Mouse (Mus musculus): Measurements from ENCODE around the gene Vmn2r111. TPM values are rescaled to one million over a fixed set of nuclear protein-coding genes. Genes with fewer than 3 reads are reported as not detected.
"Not testable (repeated sequence)": the region's sequence is repeated elsewhere in the genome, so short reads cannot be mapped to it uniquely, and the experiment has no call there.

The Vmn2r111 gene
- not detected for total RNA-seq (2021)

- DNase-seq; intact Hi-C loops (cut with DNase I): not testable (repeated sequence)
Observed at GRCm38 (mm10) chr17:22573382-22573781, at the start of gene Vmn2r111. Gene Vmn2r111 (minus strand): TSS chr17:22573482.

DNA sequence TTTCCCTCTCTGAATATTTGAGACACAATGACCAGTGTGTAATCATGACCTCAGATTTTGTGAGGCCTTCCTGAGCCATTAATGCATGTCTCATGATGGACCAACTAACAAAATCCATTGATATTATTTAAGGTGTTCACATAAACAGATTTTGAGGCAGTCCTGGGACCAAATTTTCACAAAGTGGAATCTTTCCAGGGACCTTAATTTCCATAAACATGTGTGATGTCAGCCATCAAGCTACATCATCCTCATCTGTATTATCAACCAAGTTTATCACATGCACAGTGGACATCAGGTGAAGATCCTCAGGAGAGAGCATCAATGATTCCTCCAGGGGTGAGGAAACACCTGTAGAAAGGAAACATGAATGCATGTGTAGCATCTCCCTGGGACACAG, 27.4 kb upstream of the Vmn2r111 start, which contains the start of gene Vmn2r112:
TSS of gene Vmn2r112 (plus strand) at position 301 of the 400 bp plus-strand sequence.
- DNase-seq; intact Hi-C loops (cut with DNase I): not testable (repeated sequence)

- DNase-seq; intact Hi-C loops (cut with DNase I): not testable (repeated sequence)
Observed at GRCm38 (mm10) chr17:22520467-22520866, 52.8 kb downstream of the Vmn2r111 start.

- DNase-seq = not testable (repeated sequence)
Observed at GRCm38 (mm10) chr17:22520037-22520436, 53.2 kb downstream of the Vmn2r111 start.

DNA sequence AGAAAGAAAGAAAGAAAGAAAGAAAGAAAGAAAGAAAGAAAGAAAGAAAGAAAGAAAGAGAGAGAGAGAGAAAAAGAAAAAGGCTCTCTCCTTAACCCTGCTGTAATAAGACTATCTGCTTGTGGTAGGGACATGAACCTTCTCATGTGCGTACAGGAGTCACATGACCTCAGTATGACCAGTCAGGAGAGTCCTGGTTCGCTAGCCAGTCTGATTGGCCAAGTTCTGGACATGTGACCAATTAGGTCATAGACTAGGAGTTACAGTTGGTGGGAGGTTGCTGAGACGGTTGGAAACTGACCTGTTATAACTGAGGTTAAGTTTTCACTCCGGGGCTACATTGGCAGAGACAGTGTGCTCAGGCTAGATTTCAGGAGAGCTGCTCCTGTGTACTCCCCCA, 76.2 kb downstream of the Vmn2r111 start:
- intact Hi-C loops (cut with DNase I) = no loop called here
- no peak for DNase-seq

More at GRCm38 (mm10) chr17:22520037-22520436, 53.2 kb downstream of the Vmn2r111 start:
- intact Hi-C loops (cut with DNase I) = not testable (repeated sequence)

Other genes with a start within 250 kb of the Vmn2r111 start
- gene Zfp944, start 212.1 kb downstream of the Vmn2r111 start, total RNA-seq (2021) = 1 to 10 TPM; 4.6 to 4.7 TPM
- gene Zfp758, start 212.0 kb downstream of the Vmn2r111 start, total RNA-seq (2021) = 10 to 100 TPM in 1 of 2 experiments, 1 to 10 TPM in 1; 8.9 to 10.0 TPM
- gene Zfp946, start 149.3 kb downstream of the Vmn2r111 start, total RNA-seq (2021) = 1 to 10 TPM; 2.4 to 4.1 TPM
- not detected for gene Vmn2r112, start 27.5 kb upstream of the Vmn2r111 start, total RNA-seq (2021)